Mouse (Mus musculus) embryo, embryonic 11 days (tissue): ENCODE results near the gene Cd2bp2.

Experiments used
- DNase-seq: peaks from one replicate; pipeline ENCODE4 v3.0.0-alpha.2; 2015

The Cd2bp2 gene

DNA sequence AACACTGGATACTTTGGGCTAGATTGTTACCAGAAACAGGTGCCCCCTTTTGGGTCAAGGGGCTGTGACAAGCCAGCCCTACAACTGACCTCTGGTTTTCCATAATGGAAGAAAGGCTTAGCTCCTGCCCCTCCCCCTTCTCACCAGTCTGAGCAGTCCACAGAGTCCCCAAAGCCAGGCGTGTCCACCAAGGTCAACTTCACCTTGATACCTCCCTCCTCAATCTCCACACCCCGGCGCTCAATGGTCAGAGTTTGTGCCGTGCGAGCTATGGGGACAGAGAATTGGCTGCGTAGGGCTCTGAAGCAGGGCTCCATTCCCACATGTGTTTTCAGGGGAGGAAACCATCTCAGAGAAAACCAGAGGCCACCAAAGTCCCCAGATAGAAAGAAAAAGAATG lies 21.6 kb upstream of the Cd2bp2 start:
- DNase-seq, result no peak

DNA sequence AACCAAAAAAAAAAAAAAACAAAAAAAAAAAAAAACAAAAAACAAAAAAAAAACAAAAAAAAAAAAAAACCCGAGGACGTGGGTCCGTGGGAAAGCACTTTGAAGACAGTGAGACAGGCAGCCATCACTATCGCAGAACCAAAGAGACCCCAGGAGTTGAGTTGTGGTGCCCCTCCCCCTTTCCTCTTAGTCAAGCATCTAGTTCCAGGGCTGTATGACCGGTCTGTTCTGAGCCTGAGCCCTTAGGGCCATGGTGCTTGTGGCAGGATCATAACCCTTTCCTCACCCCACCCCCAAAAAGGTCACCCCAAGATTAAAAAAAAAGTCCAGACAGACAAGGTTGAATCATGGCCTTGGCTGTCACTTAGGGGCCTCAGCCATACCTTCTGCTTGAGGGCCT lies 20.5 kb upstream of the Cd2bp2 start:
- DNase-seq, result no peak

DNA sequence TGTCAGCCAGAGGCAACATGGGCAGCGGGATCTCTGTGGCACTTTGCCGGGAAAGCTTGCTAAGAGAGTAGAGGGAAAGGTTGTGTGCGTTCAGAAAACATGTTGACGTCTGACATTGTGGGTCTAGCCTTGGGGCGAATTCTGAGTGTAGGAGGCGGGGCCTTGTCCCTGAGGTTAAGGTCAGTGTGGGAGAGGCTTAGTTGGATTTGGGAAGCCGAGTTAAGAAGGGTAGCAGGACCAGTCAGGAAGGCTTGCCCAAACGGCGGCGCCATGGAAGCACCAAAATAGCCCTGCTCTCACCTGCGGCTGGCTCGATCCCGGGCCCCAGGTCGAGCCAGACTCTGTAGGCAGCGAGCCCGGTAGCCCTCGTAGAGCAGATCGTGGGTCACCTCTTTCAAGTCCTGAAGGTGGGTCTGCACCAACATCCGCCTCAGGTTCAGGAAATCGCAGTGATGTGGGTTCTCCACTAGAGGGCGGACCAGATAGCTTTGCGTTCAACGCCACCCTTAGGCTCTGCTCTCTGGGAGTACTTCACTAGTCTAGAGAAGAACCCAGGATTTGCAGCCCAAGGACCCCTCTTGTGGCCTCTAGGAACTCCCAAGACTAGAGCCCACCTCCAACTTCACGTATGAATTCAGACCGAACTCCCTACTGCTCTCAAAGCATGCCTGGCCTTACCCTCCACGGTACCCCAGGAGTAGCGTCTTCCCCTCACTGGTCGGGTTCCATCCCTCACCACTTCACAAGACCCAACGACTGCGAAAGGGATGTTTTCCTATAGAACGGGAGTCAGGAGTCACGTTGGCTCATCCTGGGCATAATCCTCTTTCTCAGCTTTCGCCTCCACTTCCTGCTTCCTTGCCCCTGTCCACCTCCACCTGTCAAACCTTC lies 19.4 kb upstream of the Cd2bp2 start:
- peak; percentile 83 for DNase-seq

DNA sequence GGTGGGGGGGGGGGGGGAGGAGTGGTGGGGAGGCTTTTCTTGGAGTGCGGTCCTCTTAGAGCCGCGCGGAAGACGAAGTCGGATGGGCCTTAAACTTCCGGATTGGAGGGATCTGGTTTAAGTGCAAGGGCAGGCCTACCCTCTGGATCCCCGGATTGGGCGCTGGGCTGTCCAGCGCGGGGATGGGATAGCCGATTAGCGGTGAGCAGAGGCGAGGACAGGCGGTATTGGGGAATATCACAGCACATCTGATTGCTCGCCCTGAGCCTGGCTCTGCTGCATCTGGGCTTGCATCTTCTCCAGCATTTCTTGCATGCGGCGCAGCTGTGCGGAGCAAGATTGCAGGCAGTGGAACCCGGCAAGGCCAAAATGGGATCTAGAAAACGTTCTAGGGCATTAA lies 18.7 kb upstream of the Cd2bp2 start:
- DNase-seq, result peak; percentile 37

DNA sequence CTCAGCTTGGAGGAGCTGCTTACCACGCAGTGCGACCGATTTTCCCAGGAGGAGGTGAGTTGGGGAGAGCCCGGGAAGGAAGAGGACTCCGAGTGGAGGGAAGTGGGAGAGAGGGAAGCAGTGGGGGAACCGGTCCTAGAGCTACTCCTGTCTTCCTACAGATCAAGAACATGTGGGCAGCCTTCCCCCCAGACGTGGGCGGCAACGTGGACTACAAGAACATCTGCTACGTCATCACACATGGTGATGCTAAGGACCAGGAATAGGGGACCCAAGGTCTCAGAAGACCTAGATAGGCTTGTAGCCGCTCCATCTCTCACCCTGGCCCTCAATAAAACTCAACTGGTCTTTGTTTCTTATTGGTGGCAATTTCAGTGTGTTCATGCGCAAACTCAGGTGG lies 18.1 kb upstream of the Cd2bp2 start:
- DNase-seq, result no peak

DNA sequence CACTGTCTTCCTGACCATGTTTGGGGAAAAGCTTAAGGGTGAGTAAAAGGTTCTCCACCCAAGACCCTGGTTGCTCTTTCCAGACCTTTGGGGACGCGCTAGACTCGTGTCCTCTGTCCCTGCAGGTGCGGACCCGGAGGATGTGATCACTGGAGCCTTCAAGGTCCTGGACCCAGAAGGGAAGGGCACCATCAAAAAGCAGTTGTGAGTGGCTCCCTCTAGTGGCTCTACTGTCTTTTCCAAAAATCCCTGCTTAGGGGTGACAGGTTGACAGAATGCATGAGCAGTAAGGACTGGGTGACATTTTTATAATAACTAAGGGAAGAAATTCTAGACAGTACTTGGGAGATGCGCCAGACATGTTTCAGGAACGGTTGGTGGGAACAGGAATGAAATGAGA lies 17.6 kb upstream of the Cd2bp2 start:
- peak; percentile 54 for DNase-seq

DNA sequence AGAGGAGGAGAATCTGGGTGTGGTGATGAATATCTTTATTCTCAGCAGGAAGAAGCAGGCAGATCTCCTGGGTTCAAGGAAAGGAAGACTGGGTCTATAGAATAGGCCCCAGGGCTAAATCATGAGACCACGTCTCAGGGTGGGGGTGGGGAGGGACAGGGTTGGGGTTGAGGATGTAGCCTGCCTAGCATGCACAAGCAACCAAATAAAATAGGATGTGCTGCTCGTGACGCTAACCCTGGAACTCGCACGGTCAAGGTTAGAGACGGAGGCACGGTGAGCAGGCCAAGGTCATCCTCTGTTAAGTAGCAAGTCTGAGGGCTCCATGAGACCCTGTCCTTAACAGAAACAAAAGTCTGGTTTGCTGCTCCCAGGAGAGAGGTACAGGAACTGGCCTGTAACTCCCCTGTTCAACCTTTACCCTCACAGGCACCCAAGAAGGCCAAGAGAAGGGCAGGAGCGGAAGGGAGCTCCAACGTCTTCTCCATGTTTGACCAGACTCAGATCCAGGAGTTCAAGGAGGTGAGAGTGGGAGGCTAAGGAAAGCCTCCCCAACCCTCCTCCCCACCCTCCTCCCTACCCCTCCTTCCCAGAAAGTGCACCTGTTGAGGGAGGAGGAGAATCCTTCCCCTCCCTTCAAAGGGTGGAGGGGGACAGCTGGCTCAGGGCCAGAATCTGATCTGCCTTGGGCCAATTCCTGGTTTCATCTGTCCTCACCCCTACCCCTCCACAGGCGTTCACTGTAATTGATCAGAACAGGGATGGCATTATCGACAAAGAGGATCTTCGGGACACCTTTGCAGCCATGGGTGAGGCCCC lies 16.8 kb upstream of the Cd2bp2 start:
- no peak for DNase-seq

DNA sequence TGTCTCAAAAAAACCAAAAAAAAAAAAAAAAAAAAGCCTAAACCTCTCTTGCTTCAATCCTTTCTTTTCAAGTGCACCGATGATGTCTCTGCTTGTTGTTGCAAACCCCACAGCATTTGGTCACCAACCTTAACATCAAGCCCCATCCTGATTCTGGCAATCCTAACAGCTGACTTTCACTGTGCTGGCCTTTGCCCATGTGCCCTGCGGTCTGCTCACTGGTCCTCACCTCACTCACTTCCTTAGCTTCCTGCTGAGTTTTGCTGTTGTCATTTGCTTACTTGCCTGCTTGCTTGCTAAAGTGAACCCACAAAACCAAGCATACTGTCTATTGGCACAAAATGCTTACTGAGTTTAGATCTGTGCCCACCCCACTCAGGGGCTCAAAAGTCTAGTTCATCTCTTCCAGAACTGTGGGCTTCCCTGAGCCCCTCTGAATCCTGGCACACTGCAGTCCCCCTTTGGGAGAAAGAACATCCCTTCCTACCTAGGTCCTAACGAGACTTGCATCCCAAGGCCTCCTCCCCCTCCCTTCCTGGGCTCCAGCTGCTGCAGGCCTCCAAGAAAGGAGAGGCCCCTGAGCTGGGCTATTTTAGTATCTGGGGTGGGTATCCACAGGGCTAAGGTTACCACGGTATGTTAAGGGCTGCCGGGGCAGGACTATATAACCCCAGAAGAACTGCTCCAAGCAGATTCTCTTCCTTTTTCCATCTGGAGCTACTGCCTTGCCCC lies 15.3 kb upstream of the Cd2bp2 start:
- no peak for DNase-seq

DNA sequence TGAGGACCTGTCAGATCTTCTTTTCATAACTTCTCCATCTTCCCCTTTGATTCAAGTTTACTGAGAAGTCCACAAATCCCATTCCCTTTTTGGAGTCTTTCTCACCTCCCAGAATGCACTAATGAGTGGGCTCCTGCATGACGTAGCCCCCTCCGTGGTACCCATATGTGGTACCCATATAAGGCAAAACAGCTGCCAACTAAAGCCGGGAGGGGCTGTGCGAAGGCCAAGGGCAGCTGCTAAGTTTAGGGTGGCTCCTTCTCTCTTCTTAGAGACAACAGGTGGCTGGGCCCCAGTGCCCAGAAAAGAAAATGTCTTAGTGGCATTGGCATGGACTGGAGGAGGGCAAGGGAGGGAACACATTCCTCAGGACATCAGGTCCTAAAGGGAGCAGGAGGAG lies 14.4 kb upstream of the Cd2bp2 start:
- DNase-seq, result no peak

DNA sequence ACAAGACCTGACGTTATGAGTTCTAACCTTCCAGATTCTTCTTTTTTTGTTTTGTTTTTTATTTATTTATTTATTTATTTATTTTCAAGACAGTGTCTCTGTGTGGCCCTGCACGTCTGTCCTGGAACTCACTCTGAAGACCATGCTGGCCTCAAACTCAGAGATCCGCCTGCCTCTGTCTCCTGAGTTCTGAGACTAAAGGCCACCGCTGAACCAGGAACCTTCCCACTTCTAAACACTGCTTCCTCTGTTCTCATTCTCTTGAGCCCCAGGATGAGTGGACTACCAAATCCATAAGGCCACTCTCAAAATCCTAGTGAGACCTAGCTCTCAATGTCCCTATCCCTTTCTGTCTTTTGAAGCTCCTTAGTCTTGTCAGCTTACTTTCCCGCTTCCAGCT lies 14.0 kb upstream of the Cd2bp2 start:
- no peak for DNase-seq

DNA sequence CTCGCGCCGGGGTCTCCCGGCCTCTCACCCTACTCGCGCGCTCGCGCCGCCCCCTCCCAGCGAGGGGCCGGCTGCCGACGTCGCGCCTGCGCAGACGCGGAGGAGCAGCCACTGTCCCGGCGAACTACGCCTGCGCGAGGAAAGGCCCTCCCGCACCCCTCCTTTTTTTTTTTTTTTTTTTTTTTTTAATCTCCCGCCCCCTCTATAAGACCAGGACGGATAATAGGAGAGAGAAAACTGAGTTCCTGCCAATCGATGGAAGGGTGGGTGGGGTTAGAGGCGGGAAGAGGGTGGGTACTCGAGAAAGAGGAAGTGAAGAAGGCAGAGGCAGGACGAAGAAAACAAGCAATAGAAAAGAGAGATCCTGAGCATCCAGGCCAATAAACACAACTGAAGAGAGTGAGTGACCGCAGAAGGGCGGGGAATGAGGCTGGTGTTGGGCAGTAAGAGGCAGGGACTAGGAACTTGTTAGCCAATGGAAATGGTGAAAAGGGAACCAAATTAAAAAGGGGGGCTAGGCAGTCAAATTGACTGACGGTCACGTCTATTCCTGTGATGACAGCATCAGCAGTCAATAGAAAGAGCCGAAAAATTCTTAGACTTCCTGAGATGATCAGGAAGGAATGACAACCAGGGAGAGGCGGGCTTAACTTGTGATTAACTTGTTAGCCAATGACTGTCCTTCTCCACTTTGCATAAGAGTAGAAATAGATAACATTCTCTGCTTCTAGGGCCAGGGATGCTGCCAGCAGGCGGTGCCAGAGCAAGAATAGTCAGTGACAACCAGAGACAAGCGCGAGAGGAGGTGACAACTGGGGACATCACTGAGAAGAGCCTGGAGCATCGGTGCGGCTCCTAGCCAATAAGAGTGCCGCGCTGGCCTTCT lies 12.9 kb upstream of the Cd2bp2 start, which contains the start of gene Mylpf:
TSS of gene Mylpf (plus strand) at position 338 of the 886 bp plus-strand sequence.
- peak; percentile 97 for DNase-seq

DNA sequence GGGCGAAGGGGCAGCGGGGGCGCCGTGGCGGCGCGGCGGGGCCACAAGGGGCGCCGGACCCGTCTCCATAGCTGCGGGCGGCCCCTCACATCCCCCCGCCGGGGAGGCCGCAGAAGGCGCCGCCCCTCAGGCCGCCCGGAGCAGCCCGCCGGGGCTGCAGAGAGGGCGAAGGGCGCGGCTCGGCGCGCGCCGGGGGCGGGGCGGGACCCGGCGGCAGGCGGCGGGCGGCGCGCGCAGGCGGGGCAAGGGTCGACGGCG lies 12.4 kb upstream of the Cd2bp2 start, which contains the start of gene Tbc1d10b:
TSS of gene Tbc1d10b (minus strand) at position 174 of the 258 bp plus-strand sequence.
- no peak for DNase-seq

DNA sequence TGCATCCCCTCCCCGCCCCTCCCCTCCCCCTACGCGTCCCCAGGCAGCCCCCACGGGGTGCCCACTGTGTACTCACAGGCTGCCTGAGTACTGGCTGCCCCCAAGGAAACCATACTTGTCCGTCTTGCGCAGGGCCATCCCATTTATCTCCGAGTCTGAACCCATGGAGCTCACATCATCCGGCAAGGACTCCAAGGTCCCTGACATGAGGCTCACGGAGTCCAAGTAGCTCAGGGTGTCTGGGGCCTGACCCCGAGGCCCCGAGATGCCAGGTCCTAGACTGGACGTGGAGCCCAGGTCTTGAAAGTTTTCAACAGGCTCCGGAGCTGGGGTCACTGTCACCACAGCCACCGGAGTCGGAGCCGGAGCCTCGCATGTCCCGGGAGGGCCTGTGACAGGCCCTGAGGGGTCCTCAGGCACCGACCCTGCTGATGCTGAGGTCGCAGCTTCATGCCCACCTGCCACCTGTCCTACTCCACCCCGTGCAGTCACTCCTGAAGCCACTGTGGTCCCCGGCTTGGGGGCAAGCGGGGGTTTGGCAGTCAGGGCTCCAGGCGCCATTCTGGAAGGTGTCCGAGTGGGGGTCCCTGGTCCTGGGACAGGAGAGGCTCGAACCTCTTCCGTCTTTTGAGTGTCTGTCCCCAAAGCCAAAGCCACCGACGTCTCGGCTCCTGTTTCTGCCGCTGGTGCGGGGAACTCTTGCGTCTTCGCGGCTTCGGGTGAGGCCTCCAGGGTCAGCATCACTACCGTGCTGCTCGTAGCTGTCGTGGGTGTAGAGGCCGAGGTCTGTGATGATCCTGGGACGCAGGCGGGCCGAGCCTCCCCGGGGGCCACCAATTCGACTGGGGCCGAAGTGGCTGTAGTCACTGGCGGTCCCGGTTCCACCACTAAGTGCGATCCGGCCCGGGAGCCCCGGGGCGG lies 11.8 kb upstream of the Cd2bp2 start:
- peak; percentile 34 for DNase-seq

DNA sequence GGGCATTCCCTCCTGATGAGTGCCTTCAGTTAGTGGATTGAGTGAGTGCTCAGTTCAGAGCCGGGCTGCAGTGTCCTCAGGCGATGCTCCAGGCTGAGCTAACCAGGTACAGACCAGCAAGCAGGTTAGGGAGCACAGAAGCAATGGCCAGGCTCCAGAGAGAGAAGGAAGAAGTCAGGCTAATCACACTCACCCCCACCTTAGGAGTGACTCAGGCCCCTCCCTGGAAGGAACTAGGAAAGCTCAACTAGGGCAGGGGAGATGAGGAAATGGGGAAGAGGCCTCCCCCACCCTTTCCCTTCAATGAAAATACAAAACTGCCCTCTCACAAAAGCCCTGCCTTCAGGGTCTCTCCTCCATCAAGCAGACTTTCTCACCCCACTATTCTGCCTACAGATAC lies 10.8 kb upstream of the Cd2bp2 start:
- no peak for DNase-seq

DNA sequence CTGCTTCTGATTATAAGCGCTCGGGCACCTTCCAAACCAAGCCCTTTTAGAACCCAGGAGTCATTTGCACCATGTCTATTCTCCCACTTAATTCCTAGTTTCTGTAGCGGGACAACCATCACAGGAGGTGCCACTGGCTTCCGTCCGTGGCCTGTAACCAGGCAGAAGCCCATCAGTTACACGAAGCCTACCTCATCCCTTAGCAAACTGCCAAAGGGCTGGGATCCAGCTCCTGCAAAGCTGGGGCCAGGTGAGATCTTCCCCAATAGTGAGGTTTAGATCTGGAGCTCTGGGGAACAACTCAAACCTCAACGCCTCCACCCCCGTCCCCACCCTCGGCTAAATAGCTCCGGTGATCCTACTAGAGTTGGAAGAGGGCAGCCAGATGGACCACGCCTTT lies 634 bp upstream of the Cd2bp2 start:
- DNase-seq, result no peak

DNA sequence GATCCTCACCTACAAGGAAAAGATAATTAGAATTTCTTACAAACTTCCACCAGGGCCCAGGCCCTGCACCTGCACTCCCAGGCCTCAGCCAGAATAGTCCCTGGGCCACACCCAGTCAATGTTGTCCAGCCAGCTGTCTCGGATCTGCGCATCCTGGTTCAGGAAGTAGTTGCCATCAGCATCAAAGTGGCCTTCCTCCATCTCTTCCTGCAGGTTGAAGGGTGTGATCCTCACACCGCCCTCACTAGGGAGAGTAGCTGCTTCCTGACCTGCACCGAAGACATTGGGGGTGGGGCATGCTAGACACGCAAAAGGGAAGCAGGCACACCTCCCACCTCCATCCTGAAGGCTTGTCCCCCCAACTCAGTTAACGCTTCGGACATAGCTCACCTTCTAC lies 1.2 kb downstream of the Cd2bp2 start:
- DNase-seq, result no peak

DNA sequence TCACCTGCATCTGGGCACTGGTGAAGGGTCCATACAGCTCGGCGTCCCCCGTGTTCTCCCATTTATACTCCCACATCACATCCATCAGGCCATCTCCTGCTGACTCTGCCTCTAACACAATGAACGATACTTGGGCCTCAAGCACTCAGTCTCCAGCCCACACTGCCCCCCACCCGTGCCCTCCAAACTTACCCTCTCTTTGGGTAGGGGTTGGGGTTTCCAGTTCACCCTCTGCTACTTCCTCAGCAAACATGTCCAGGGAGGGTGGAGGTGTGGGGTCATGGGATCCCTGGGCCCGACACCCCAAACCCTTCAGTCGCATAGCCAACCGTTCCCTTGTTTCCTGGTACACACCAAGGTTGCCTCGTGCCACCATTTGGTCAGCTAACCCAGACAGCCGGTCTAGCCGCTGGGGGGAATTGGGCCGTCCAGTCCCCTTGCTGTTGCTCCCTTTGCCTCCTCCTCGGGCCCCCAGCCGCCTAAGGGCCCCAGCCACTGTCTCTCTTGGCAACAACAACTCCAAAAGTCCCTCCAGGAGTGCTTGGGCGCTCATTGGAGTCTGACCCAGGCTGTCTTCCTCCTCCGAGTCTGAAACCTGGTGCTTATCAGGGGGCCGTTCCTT lies 1.7 kb downstream of the Cd2bp2 start:
- no peak for DNase-seq

DNA sequence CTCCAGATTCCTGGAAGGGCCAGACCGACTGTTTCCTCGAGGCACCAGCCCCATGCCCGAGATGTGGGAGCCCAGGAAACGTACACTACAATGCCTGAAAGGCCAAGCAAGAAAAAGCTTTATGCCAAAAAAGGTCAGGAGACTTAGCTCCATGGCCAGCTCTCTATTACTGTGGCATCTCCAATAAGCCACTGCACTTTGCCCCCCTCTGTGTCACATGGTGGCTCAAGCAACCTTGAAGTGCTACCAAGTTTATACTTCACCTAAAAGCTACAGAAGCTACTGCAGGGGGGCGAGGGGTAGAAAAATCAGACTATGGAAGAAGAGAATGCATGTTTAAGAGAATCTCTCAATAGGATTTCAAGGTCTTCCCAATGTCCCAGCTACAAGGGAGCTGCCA lies 2.9 kb downstream of the Cd2bp2 start:
- no peak for DNase-seq

DNA sequence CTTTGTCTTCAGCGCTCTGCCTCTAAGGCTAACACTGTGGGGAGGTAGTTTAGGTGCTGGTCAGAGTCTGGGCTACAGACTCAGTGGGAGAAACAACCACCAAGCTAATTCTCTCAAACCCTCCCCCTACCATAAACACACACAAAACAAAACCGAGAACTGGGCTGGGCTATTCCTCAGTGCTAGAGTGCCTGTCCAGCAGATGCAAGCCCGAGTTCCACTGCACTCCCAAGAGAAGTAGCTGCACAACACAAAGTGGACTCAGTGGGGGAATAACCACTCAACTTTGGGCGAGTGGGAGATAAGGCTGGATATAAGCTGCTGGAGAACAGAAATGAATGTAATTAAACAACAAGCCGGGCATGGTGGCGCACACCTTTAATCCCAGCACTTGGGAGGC lies 5.2 kb downstream of the Cd2bp2 start:
- no peak for DNase-seq

DNA sequence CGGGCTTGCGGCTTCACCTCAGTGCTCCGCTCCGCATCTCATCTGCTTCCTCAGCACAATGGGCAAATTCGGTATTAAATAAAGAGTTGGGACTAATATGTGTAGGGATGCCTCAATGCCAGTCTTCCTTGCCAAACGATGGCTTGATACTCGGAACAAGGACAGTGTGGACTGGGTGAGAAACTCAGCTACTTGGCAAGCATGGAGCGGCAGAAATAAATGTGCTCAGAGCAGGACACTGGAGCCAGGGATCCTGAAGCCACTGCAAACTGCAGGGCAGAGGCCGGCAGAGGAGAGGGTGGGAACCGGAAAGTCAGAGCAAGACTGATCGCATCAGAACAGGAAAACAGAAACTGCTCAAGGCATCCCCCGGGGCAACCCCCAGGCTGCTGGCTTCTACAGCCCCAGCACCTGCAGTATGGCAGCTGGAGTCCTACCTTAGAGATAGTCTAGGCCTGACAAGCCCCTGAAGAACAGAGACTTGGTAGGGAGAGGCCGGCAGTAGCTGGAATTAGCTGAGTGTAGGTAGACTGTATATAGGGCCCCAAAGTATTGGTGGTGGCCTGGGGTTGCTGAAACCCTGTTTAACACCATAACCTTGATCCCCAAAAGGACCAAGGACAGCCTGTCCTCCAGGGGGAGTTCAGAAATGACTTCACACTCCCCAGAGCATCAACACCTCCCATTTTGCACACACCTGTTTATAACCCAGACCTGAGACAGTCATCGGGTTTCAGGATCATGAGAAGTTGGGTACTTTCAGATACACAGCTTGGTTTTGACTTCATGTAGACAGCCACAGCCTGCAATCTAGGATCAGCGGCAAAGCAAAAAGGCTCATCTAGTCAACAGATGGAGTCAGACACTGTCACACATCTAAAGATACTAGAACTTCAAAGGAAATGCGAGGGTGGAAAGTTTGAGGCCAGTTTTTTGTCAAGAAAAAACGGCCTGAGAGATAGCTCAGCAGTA lies 7.3 kb downstream of the Cd2bp2 start:
- no peak for DNase-seq
